Mouse (Mus musculus) midbrain, embryonic 11.5 days (tissue): ENCODE measurements at regions not wholly inside any gene's neighbourhood (a gene's known extent, or its start where the extent isn't known, plus 50 kb on each side); places are given as distances from the start of the nearest gene placed in this dataset.
"Not testable (repeated sequence)": the region's sequence is repeated elsewhere in the genome, so short reads cannot be mapped to it uniquely, and the experiment has no call there.

Source experiments
- ATAC-seq: fragments of 200-750 bp; cut with Nextera tagmentation; 2 replicates; pipeline ENCODE4 v1.8.0; 2017; ENCODE audit warnings: moderate TSS enrichment, moderate library complexity; ENCODE audit not compliant: low FRiP score
- DNase-seq: peaks from one replicate; pipeline ENCODE4 v3.0.0; 2015; ENCODE audit warnings: low spot score; ENCODE audit errors: missing footprints
- H3K27ac ChIP-seq: fragments of 300-500 bp; sonication (generic); 2 replicates; pipeline ENCODE4 v1.5.1; 2014; ENCODE audit warnings: low read depth, low read length
- H3K27me3 ChIP-seq: fragments of 300-500 bp; sonication (generic); 2 replicates; pipeline ENCODE4 v1.6.1; 2014; ENCODE audit warnings: mild to moderate bottlenecking, low read length, moderate library complexity, mixed read lengths; ENCODE audit not compliant: control insufficient read depth, insufficient read depth
- H3K36me3 ChIP-seq: fragments of 300-500 bp; sonication (generic); 2 replicates; pipeline ENCODE4 v1.6.1; 2014; ENCODE audit warnings: mild to moderate bottlenecking, low read length, moderate library complexity, mixed read lengths; ENCODE audit not compliant: control insufficient read depth, insufficient read depth
- H3K4me1 ChIP-seq: fragments of 300-500 bp; sonication (generic); 2 replicates; pipeline ENCODE4 v1.6.1; 2014; ENCODE audit warnings: low read length; ENCODE audit not compliant: control insufficient read depth, insufficient read depth
- H3K4me2 ChIP-seq: fragments of 300-500 bp; sonication (generic); 2 replicates; pipeline ENCODE4 v1.6.1; 2014; ENCODE audit warnings: mild to moderate bottlenecking, moderate library complexity
- H3K4me3 ChIP-seq: fragments of 300-500 bp; sonication (generic); 2 replicates; pipeline ENCODE4 v1.5.1; 2014; ENCODE audit warnings: low read depth, low read length
- H3K9ac ChIP-seq: fragments of 300-500 bp; sonication (generic); 2 replicates; pipeline ENCODE4 v1.6.1; 2014; ENCODE audit warnings: low read length
- H3K9me3 ChIP-seq: fragments of 300-500 bp; sonication (generic); 2 replicates; pipeline ENCODE4 v1.6.1; 2016; ENCODE audit warnings: low read length; ENCODE audit not compliant: control insufficient read depth
- WGBS: fragments of 180-500 bp; shearing (Covaris S2); extraction: QIAGEN DNeasy Blood & Tissue Kit; methylation state at CpG from one replicate; pipeline ENCODE4 v1.1.7; 2014; 5-methylcytosine and 5-hydroxymethylcytosine counted together

DNA sequence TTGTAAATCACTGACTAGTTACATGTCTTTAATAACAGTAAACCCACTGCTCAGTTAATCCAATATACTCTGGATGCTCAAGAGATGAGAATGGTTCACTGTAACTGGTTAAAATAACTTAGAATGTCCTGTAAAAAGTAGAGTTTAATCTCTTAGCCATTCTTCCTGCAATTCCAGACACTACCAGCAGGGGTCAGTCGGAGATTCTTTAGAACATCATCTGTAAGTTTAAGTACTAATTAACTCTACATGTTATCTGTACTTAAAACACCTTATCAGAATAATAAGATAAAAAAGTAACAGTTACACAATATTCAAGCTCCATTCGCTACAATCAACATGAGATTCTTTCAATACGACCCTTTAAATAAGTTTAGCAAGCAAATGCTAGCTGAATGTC is 58.7 kb upstream of the Olig3 start:
- WGBS, result 49% methylated on average over 3 of the region's 3 CpGs

DNA sequence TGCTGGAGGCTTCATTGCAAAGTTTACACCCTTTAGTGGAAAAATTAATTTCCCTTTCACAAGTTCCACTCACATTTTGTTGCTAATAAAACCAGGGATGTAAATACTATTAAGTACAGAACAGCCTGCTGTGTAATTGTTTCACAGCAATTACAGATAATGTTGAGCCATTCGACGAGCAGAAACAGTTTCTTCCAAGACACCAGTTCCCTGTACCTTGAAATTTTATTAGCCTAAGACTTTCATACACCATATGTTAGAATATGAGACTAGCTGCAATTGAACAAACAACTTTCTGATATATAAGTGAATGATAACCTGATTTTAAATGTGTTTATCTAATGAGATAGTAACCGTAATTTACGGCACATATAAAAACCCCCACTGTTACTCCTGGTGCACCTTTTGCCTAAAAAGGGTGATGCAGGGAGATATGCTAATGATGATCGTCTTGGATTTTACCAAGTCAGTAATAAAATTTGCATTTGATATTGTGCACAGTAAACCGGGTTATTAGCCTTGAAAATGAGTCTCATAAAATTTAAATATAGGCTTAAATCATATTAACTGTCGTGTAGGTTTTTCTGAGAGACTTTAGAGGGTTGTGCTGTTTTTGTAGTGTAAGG is 60.8 kb upstream of the Olig3 start:
- no peaks in the 10 kb centered on the region for H3K27me3 ChIP-seq
- no peaks in the 10 kb centered on the region for H3K9me3 ChIP-seq
- H3K9ac ChIP-seq, result no peak overlapping the region
- WGBS, result 86% methylated on average over 7 of the region's 7 CpGs
- no peak for DNase-seq
- no peaks in the 10 kb centered on the region for H3K36me3 ChIP-seq
- no peak for ATAC-seq
- H3K27ac ChIP-seq, result no peak overlapping the region
- no peak overlapping the region for H3K4me2 ChIP-seq
- no peaks in the 10 kb centered on the region for H3K4me1 ChIP-seq
- no peak overlapping the region for H3K4me3 ChIP-seq

More for the DNA sequence above, 58.7 kb upstream of the Olig3 start:
- ATAC-seq (no peak), DNase-seq (no peak)
- Histone ChIP-seq H3K27me3 (no peaks in the 10 kb centered on the region), H3K27ac (no peak overlapping the region), H3K4me2 (no peak overlapping the region), H3K9ac (no peak overlapping the region), H3K36me3 (no peaks in the 10 kb centered on the region), H3K9me3 (no peaks in the 10 kb centered on the region), H3K4me1 (no peaks in the 10 kb centered on the region), H3K4me3 (no peak overlapping the region)

DNA sequence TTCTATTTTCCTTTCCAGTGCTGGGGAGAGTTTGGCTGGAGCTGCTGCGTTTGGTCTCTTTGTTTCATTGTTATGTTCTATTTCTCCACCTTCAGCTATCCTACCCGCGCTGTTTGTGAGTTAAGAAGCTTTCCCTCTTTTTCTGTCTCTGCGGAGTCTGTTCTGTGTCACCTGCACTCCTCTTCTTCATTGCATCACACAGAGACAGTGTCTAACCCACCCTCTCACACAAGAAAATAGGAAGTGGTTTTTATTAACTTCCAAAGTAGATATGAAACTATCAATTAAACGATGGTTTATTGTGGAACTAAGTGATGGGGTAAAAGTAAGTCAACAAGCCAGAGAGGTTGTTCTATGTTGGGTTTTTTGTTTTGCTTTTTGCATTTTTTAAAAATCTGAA is 64.9 kb upstream of the Olig3 start:
- WGBS, result 69% methylated on average over 5 of the region's 5 CpGs
- no peak overlapping the region for H3K4me2 ChIP-seq
- H3K4me3 ChIP-seq, result no peak overlapping the region
- no peak overlapping the region for H3K27ac ChIP-seq
- no peak overlapping the region for H3K9ac ChIP-seq
- H3K36me3 ChIP-seq, result no peaks in the 10 kb centered on the region
- DNase-seq (no peak), ATAC-seq (no peak)
- no peaks in the 10 kb centered on the region for H3K4me1 ChIP-seq
- no peaks in the 10 kb centered on the region for H3K27me3 ChIP-seq
- no peaks in the 10 kb centered on the region for H3K9me3 ChIP-seq

DNA sequence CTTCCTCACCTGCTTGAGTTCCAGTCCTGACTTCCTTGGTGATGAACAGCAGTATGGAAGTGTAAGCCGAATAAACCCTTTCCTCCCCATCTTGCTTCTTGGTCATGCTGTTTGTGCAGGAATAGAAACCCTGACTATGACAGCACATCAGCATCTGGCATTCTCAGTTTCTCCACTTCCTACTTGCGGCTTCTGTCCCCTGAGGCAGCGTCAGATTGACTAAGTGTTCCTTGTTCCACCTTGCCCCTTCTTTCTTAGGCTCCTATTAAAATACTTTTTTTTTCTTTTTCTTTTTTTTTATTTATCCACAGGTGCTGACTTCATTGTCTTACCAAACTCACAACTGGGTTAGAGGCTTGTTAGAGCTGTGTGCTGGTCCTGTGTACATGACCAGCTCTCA is 65.3 kb upstream of the Olig3 start:
- H3K4me2 ChIP-seq, H3K27me3 ChIP-seq, H3K4me1 ChIP-seq, ATAC-seq, H3K4me3 ChIP-seq, H3K9me3 ChIP-seq, H3K27ac ChIP-seq, H3K36me3 ChIP-seq, H3K9ac ChIP-seq, DNase-seq: not testable (repeated sequence)
- 83% methylated on average over 3 of the region's 3 CpGs for WGBS

DNA sequence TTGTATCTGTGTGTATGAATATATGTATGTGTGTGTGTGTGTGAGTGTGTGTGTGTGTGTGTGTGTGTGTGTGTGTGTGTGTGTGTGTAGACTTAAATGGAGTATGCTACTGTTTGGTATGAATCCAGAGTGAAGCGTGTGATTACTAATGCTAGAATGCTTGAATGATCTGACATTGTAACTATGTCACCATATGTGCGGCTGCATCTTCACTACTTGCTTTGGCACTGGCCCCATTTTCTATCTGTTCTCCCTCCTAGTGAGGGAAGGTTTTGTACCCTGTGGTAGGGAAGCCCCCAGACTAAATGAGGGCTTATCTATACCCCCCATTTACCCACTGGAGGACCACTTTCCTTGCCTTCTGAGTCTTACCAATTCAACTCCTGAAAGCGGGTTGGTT is 74.2 kb upstream of the Olig3 start:
- H3K27ac ChIP-seq, result no peak overlapping the region
- no peak overlapping the region for H3K9ac ChIP-seq
- DNase-seq (no peak), ATAC-seq (no peak)
- no peaks in the 10 kb centered on the region for H3K9me3 ChIP-seq
- WGBS, result 96% methylated on average over 3 of the region's 3 CpGs
- no peaks in the 10 kb centered on the region for H3K36me3 ChIP-seq
- no peak overlapping the region for H3K4me2 ChIP-seq
- peaks cover 4% of the 10 kb centered on the region for H3K4me1 ChIP-seq
- H3K27me3 ChIP-seq, result no peaks in the 10 kb centered on the region
- no peak overlapping the region for H3K4me3 ChIP-seq

DNA sequence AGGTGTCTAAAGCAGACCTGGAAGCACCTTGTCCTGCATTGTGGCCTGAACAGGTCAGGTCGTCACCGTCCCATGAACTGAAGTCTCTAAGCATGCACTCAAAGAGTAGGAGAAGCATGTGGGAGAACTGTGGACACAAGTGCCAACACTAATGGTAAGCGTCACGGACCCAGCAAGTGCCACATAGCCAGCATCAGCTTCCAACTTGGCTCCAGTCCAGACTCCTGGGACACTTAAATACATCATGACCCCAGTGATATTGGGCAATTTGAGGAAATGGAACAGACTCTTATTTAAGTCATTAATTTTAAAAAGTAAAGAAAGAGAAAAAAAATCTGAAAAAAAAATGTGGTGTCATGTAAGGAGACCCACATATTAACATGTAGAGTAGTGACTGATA is 75.3 kb upstream of the Olig3 start:
- Histone ChIP-seq H3K9me3 (no peaks in the 10 kb centered on the region), H3K4me3 (no peak overlapping the region), H3K27me3 (no peaks in the 10 kb centered on the region), H3K4me1 (peaks cover 5% of the 10 kb centered on the region), H3K9ac (no peak overlapping the region), H3K4me2 (no peak overlapping the region), H3K27ac (no peak overlapping the region), H3K36me3 (no peaks in the 10 kb centered on the region)
- ATAC-seq (no peak), DNase-seq (no peak)
- 94% methylated on average over 4 of the region's 4 CpGs for WGBS

DNA sequence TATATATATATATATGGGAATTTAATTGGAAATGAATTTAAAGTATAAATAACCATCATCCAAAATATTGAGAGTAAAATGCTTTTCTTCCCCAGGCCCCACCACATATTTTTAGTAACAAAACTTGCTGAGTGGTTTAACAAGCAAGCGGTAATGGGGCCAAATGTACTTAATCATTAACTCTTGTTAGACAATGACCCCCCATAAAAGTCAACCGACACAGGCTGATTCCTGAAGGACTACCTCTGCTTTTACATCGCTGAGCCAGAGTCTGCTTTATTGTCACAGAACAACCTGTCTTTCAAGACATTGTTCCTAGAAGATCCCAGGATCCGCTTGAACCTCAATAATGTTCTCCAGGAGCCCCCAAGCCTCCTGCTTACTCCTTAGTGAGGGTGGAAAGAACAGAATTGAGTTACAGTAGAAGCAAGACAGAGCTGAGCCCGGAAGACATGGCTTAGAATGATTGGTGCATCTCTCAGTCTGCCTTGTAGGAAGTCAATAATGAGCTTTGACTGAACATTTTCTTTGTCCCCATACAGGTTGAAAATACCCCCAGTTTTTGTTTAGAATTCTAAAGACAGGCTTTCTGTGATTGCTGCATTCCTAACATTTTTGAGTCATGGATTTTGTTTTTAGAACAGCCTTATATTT is 78.0 kb upstream of the Olig3 start:
- 85% methylated on average over 5 of the region's 5 CpGs for WGBS
- DNase-seq (no peak), ATAC-seq (no peak)
- Histone ChIP-seq H3K4me2 (no peak overlapping the region), H3K27me3 (no peaks in the 10 kb centered on the region), H3K27ac (no peak overlapping the region), H3K9me3 (no peaks in the 10 kb centered on the region), H3K4me3 (no peak overlapping the region), H3K9ac (no peak overlapping the region), H3K36me3 (no peaks in the 10 kb centered on the region), H3K4me1 (peaks cover 5% of the 10 kb centered on the region)

DNA sequence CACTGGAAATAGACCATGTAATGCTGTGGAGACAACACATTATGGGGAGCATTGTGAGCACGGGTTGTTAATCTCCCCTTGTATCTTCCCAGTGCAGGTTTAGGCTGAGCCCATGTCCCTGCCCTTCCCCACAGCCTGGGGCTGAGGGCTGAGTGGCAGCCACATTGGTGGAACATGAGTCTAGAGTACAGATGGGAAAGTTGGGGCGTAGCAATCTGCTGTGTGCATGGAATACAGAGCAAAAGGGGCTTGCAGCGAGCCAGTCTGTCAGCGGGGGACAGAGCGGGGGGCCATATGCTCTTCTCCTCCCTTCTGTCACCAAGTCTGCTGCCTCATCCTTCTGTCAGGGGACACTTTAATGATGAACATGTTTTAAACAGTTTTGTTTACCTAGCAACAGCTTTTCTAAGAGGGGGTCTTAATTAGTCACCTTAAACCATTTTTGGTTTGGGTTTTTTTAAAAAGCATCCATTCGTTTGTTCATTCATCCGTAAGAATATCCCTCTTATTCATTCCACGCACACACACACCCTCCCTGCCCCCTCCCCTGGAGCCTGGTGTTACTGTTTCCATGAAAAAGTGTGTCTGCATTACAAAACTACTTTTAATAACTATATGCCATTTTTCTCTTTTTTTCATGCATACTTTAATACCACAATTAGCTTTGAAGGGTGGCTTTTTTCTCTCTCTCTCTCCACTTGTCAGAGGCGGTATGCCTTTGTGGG is 79.1 kb upstream of the Olig3 start:
- 59% methylated on average over 9 of the region's 9 CpGs for WGBS
- Histone ChIP-seq H3K4me1 (peaks cover 5% of the 10 kb centered on the region), H3K9me3 (no peaks in the 10 kb centered on the region), H3K9ac (no peak overlapping the region), H3K36me3 (no peaks in the 10 kb centered on the region), H3K27me3 (no peaks in the 10 kb centered on the region), H3K4me3 (no peak overlapping the region), H3K27ac (no peak overlapping the region), H3K4me2 (no peak overlapping the region)
- ATAC-seq (peak; percentile 84), DNase-seq (peak; percentile 83)

DNA sequence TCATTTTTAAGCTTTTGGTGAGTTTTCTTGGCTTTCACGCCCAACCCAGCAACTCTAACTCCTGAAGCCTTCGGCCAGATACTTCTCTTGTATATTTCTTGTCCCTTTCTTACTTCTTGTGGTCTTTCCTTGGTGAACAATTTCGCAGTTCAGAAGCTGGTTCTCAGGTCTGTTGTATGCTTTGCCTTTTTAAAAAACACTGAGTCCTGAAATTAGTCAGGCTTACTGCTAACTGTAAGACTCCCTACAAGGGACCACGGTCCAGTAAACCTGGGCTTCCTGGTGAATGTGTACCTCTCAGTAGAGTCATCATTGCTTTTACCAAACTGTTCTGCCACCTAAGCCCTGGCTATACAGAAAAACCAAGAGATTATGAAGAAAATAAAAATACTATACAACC is 81.3 kb upstream of the Olig3 start:
- Histone ChIP-seq H3K9me3 (no peaks in the 10 kb centered on the region), H3K4me1 (peaks cover 5% of the 10 kb centered on the region), H3K27me3 (no peaks in the 10 kb centered on the region), H3K9ac (no peak overlapping the region), H3K4me2 (no peak overlapping the region), H3K4me3 (no peak overlapping the region), H3K27ac (no peak overlapping the region), H3K36me3 (no peaks in the 10 kb centered on the region)
- no peak for DNase-seq
- no peak for ATAC-seq
- whole genome bisulfite sequencing, result 89% methylated on average over 4 of the region's 4 CpGs
